Mouse (Mus musculus) neural tube, embryonic 11.5 days (tissue): ENCODE measurements around the gene Exosc5. TPM values are rescaled to one million over a fixed set of nuclear protein-coding genes. Genes with fewer than 3 reads are reported as not detected.

Source experiments
- ATAC-seq: fragments of 200-750 bp; cut with Nextera tagmentation; 2 replicates; pipeline ENCODE4 v1.8.0; 2017; ENCODE audit warnings: moderate number of reproducible peaks, mild to moderate bottlenecking, moderate TSS enrichment, moderate library complexity; ENCODE audit not compliant: insufficient read depth, low FRiP score, low TSS enrichment
- DNase-seq: peaks from one replicate; pipeline ENCODE4 v3.0.0-alpha.2; 2015; ENCODE audit warnings: low spot score
- H3K27ac ChIP-seq: fragments of 300-500 bp; sonication (generic); 2 replicates; pipeline ENCODE4 v1.5.1; 2014; ENCODE audit warnings: low read depth, mild to moderate bottlenecking, low read length
- H3K27me3 ChIP-seq: fragments of 300-500 bp; sonication (generic); 2 replicates; pipeline ENCODE4 v1.6.1; 2014; ENCODE audit warnings: mild to moderate bottlenecking, low read length, mixed read lengths; ENCODE audit not compliant: control insufficient read depth, insufficient read depth
- H3K36me3 ChIP-seq: fragments of 300-500 bp; sonication (generic); 2 replicates; pipeline ENCODE4 v1.6.1; 2014; ENCODE audit warnings: mild to moderate bottlenecking, low read length, moderate library complexity, mixed read lengths; ENCODE audit not compliant: control insufficient read depth, insufficient read depth
- H3K4me1 ChIP-seq: fragments of 300-500 bp; sonication (generic); 2 replicates; pipeline ENCODE4 v1.6.1; 2014; ENCODE audit warnings: low read length, mixed read lengths; ENCODE audit not compliant: control insufficient read depth, insufficient read depth
- H3K4me2 ChIP-seq: fragments of 300-500 bp; sonication (generic); 2 replicates; pipeline ENCODE4 v1.6.1; 2014; ENCODE audit warnings: low read depth, mild to moderate bottlenecking, moderate library complexity
- H3K4me3 ChIP-seq: fragments of 300-500 bp; sonication (generic); 2 replicates; pipeline ENCODE4 v1.5.1; 2014; ENCODE audit warnings: low read depth, low read length
- H3K9ac ChIP-seq: fragments of 300-500 bp; sonication (generic); 2 replicates; pipeline ENCODE4 v1.6.1; 2014; ENCODE audit warnings: mild to moderate bottlenecking, low read length
- H3K9me3 ChIP-seq: fragments of 300-500 bp; sonication (generic); 2 replicates; pipeline ENCODE4 v1.6.1; 2016; ENCODE audit warnings: low read length; ENCODE audit not compliant: control insufficient read depth
- WGBS: fragments of 180-500 bp; shearing (Covaris S2); extraction: QIAGEN DNeasy Blood & Tissue Kit; methylation state at CpG from one replicate; pipeline ENCODE4 v1.1.7; 2014; 5-methylcytosine and 5-hydroxymethylcytosine counted together
- polyA plus RNA-seq: library from polyadenylated mRNA; unstranded; fragments of >200 nt; fragmentation: Nextera tagmentation; extraction: Ambion mirVana; gene quantifications from 2 replicates; pipeline ENCODE4 v1.2.1, GENCODE M21; 2014

The Exosc5 gene
- polyA plus RNA-seq, 1 experiment from 2014 or later = 49.8 TPM

GRCm38 (mm10) chr7:25688810-25689586 lies 30.0 kb downstream of the Exosc5 start:
- no peaks in the 10 kb centered on the region for H3K9me3 ChIP-seq
- under 1% methylated on average over 44 of the region's 52 CpGs for WGBS
- H3K4me2 ChIP-seq = peak overlapping the region; percentile 57
- DNase-seq = peak; percentile 47
- H3K4me1 ChIP-seq = peaks cover 9% of the 10 kb centered on the region
- no peak overlapping the region for H3K27ac ChIP-seq
- H3K36me3 ChIP-seq = no peaks in the 10 kb centered on the region
- ATAC-seq = no peak; the same call in 1 of the 2 replicates
- peak overlapping the region; percentile 37 for H3K4me3 ChIP-seq
- H3K9ac ChIP-seq = peak overlapping the region; percentile 35; the same call in 1 of the 2 replicates
- peaks cover 56% of the 10 kb centered on the region for H3K27me3 ChIP-seq

GRCm38 (mm10) chr7:25689603-25690021 lies 30.6 kb downstream of the Exosc5 start:
- no peaks in the 10 kb centered on the region for H3K36me3 ChIP-seq
- no peak overlapping the region for H3K9ac ChIP-seq
- H3K27me3 ChIP-seq = peaks cover 56% of the 10 kb centered on the region
- no peak overlapping the region for H3K27ac ChIP-seq
- ATAC-seq (no peak; the same call in 1 of the 2 replicates), DNase-seq (no peak)
- WGBS = 10% methylated on average over 12 of the region's 12 CpGs
- peaks cover 9% of the 10 kb centered on the region for H3K4me1 ChIP-seq
- H3K9me3 ChIP-seq = no peaks in the 10 kb centered on the region
- H3K4me2 ChIP-seq = peak overlapping the region; percentile 57; the same call in 1 of the 2 replicates
- H3K4me3 ChIP-seq = peak overlapping the region; percentile 37

- Histone ChIP-seq H3K27me3 (peaks cover 56% of the 10 kb centered on the region), H3K4me1 (peaks cover 9% of the 10 kb centered on the region), H3K9ac (no peak overlapping the region), H3K9me3 (no peaks in the 10 kb centered on the region), H3K4me3 (0 out of 2 replicates have a peak overlapping the region, but pooled peaks have one; percentile 1), H3K27ac (no peak overlapping the region), H3K4me2 (no peak overlapping the region), H3K36me3 (no peaks in the 10 kb centered on the region)
- no peak for ATAC-seq
- no peak for DNase-seq
- WGBS = 45% methylated on average over 5 of the region's 5 CpGs
Observed at GRCm38 (mm10) chr7:25690051-25690450, 31.1 kb downstream of the Exosc5 start.

GRCm38 (mm10) chr7:25694104-25694503 lies 35.1 kb downstream of the Exosc5 start:
- ATAC-seq (no peak), DNase-seq (no peak)
- Histone ChIP-seq H3K27ac (no peak overlapping the region), H3K9me3 (no peaks in the 10 kb centered on the region), H3K4me3 (no peak overlapping the region), H3K36me3 (no peaks in the 10 kb centered on the region), H3K4me1 (peaks cover 3% of the 10 kb centered on the region), H3K4me2 (no peak overlapping the region), H3K27me3 (peaks cover 19% of the 10 kb centered on the region), H3K9ac (no peak overlapping the region)
- 59% methylated on average over 8 of the region's 8 CpGs for WGBS

GRCm38 (mm10) chr7:25699851-25700250 lies 40.9 kb downstream of the Exosc5 start:
- no peak overlapping the region for H3K27ac ChIP-seq
- 50% methylated on average over 13 of the region's 13 CpGs for WGBS
- H3K4me2 ChIP-seq = no peak overlapping the region
- H3K4me1 ChIP-seq = 0 out of 2 replicates have a peak, but pooled peaks cover 3% of the 10 kb centered on the region
- no peaks in the 10 kb centered on the region for H3K27me3 ChIP-seq
- DNase-seq = no peak
- no peak overlapping the region for H3K4me3 ChIP-seq
- no peak overlapping the region for H3K9ac ChIP-seq
- H3K36me3 ChIP-seq = no peaks in the 10 kb centered on the region
- no peaks in the 10 kb centered on the region for H3K9me3 ChIP-seq
- no peak for ATAC-seq

- no peak for DNase-seq
Observed at GRCm38 (mm10) chr7:25700732-25701131, 41.8 kb downstream of the Exosc5 start.

GRCm38 (mm10) chr7:25702350-25702749 lies 43.4 kb downstream of the Exosc5 start:
- no peak overlapping the region for H3K4me2 ChIP-seq
- WGBS = 93% methylated on average over 2 of the region's 2 CpGs
- no peak for ATAC-seq
- no peaks in the 10 kb centered on the region for H3K9me3 ChIP-seq
- H3K27me3 ChIP-seq = no peaks in the 10 kb centered on the region
- H3K27ac ChIP-seq = no peak overlapping the region
- H3K4me1 ChIP-seq = 0 out of 2 replicates have a peak, but pooled peaks cover 3% of the 10 kb centered on the region
- H3K9ac ChIP-seq = no peak overlapping the region
- DNase-seq = no peak
- H3K36me3 ChIP-seq = no peaks in the 10 kb centered on the region
- no peak overlapping the region for H3K4me3 ChIP-seq

More at GRCm38 (mm10) chr7:25700732-25701131, 41.8 kb downstream of the Exosc5 start:
- Histone ChIP-seq H3K4me3 (no peak overlapping the region), H3K9me3 (no peaks in the 10 kb centered on the region), H3K4me1 (0 out of 2 replicates have a peak, but pooled peaks cover 3% of the 10 kb centered on the region), H3K9ac (no peak overlapping the region), H3K27me3 (no peaks in the 10 kb centered on the region), H3K36me3 (no peaks in the 10 kb centered on the region), H3K27ac (no peak overlapping the region), H3K4me2 (no peak overlapping the region)
- ATAC-seq = no peak
- 77% methylated on average over 12 of the region's 12 CpGs for WGBS

GRCm38 (mm10) chr7:25703793-25704494 lies 45.0 kb downstream of the Exosc5 start:
- H3K27ac ChIP-seq = no peak overlapping the region
- H3K36me3 ChIP-seq = no peaks in the 10 kb centered on the region
- peaks cover 3% of the 10 kb centered on the region; the same call in 1 of the 2 replicates for H3K4me1 ChIP-seq
- DNase-seq (no peak), ATAC-seq (no peak)
- no peak overlapping the region for H3K9ac ChIP-seq
- WGBS = 28% methylated on average over 10 of the region's 10 CpGs
- no peak overlapping the region for H3K4me3 ChIP-seq
- no peaks in the 10 kb centered on the region for H3K9me3 ChIP-seq
- H3K27me3 ChIP-seq = no peaks in the 10 kb centered on the region
- peak overlapping the region; percentile 1; the same call in 1 of the 2 replicates for H3K4me2 ChIP-seq
